Mouse (Mus musculus): ENCODE data around the gene Junb. TPM values are rescaled to one million over a fixed set of nuclear protein-coding genes. Genes with fewer than 3 reads are reported as not detected.

Gene Junb
- polyA plus RNA-seq, 1 experiment from 2014 or later, result 18.4 TPM

DNA sequence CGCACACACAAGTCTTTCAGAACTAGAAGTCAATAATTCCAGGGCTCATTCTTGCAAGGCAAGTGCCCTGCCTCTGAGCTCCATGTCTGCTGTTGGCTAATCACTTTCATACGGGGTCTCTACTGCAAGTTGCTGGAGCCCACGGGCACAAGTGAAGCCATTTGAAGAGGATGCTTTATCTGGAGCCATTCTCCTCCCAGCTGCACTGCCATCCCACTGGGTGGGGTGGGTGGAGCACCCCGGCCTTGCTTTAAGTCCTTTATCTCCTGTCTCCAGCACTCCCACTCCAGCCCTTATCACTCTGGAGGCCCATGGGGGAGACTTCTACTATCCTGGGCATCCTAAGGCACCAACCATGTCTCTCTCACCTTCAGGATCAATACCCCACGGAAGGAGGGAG, 7.6 kb downstream of the Junb start:
- Histone ChIP-seq H3K36me3 (ENCODE audit: control insufficient read depth, insufficient read depth, low read length) (peaks cover 45% of the 10 kb centered on the region), H3K4me3 (ENCODE audit: low read depth, low read length) (peak overlapping the region; percentile 73), H3K9me3 (ENCODE audit: control insufficient read depth, low read length) (no peaks in the 10 kb centered on the region), H3K4me2 (ENCODE audit: low read depth, low read length) (peak overlapping the region; percentile 94), H3K27ac (replicated peaks; ENCODE audit: low read depth, low read length) (no peak overlapping the region), H3K27me3 (replicated peaks; ENCODE audit: control insufficient read depth, insufficient read depth, low read length) (no peaks in the 10 kb centered on the region), H3K4me1 (ENCODE audit: control insufficient read depth, insufficient read depth, low read length) (peaks cover 21% of the 10 kb centered on the region), H3K9ac (ENCODE audit: low read depth, low read length) (peak overlapping the region; percentile 86)
- ATAC-seq (ENCODE audit: low read depth) (no peak), DNase-seq (ENCODE audit: low spot score) (no peak)
- 51% methylated on average over 5 of the region's 5 CpGs for WGBS

DNA sequence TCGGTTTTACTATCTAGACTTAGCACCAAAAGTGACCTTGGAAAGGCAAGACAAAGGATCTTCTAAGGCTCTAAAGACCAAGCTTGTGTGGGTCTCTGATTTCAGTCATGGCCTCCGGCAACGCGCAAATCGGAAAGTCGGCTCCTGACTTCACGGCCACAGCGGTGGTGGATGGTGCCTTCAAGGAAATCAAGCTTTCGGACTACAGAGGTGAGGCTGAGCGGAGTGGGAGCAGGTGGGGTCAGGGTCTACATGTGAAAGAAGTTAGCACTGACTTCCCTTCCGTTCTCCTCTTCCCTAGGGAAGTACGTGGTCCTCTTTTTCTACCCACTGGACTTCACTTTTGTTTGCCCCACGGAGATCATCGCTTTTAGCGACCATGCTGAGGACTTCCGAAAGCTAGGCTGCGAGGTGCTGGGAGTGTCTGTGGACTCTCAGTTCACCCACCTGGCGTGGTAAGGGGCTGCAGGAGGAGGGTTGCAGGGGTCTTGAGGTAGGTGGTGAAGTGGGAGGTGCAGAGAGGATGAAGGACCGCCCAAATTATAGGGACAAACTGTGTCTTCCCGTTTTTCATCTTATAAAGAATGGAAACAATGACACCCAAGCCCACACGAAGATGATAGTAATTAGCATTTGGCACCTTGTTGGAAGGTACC, 8.3 kb downstream of the Junb start:
- WGBS, result 6% methylated on average over 21 of the region's 21 CpGs
- Histone ChIP-seq H3K9me3 (ENCODE audit: control insufficient read depth, low read length) (no peaks in the 10 kb centered on the region), H3K36me3 (ENCODE audit: control insufficient read depth, insufficient read depth, low read length) (peaks cover 45% of the 10 kb centered on the region), H3K27ac (replicated peaks; ENCODE audit: low read depth, low read length) (peak overlapping the region; percentile 78), H3K9ac (ENCODE audit: low read depth, low read length) (peak overlapping the region; percentile 86), H3K27me3 (replicated peaks; ENCODE audit: control insufficient read depth, insufficient read depth, low read length) (no peaks in the 10 kb centered on the region), H3K4me2 (ENCODE audit: low read depth, low read length) (peak overlapping the region; percentile 94), H3K4me3 (ENCODE audit: low read depth, low read length) (peak overlapping the region; percentile 73), H3K4me1 (ENCODE audit: control insufficient read depth, insufficient read depth, low read length) (peaks cover 20% of the 10 kb centered on the region)
- DNase-seq (ENCODE audit: low spot score) (no peak), ATAC-seq (ENCODE audit: low read depth) (no peak)

DNA sequence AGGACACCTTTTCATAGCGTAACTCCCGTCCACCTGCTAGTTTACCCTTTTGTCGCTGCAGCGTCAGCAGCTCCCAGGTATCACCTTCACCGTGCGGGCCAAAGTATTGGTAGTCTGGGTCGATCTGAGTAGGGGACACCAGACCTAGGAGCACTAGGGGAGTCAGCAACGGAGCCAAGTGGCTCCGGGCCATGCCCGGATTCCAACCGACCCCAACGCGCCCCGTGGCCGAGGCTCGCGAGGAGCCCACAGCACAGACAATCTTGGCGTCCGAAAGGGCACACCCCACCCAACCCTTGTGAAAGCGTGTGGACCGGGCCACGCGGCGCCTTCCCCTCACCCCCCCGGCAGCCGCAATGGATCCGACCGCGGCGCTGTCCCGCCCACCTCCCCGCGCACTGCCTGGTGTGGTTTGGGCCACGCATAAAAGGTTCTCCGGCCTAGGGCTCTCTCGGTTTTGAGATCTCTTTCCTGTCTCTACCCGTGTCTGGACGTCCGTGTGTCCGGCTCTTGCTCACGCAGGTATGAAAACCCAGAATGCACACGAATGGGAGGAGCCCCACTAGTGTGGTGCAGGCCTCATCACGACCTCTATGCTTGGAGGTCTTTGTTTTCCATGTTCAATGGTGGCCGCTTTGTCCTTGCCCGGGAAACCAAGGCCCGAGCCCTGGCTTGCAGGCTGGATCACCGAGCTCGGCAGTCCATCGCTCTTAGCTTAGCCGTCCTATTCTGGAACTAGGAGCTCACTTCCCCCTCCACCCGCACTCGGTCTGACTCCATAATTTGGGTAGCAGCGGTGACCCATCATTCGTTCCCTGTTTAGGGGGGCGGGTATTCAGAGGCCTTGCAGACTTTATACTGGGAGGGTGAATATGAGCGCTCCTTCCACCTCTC, 9.0 kb downstream of the Junb start, which contains the start of the genes Gm49661, Prdx2 and Rnaseh2a:
TSS of gene Gm49661 (minus strand) at position 193 of the 894 bp plus-strand sequence.
TSS of gene Prdx2 (plus strand) at position 347 of the 894 bp plus-strand sequence.
TSS of gene Rnaseh2a (minus strand) at position 527 of the 894 bp plus-strand sequence.
- WGBS, result under 1% methylated on average over 41 of the region's 56 CpGs
- Histone ChIP-seq H3K27ac (replicated peaks; ENCODE audit: low read depth, low read length) (peak within 1 kb of the TSS; percentile 78), H3K4me1 (ENCODE audit: control insufficient read depth, insufficient read depth, low read length) (peaks cover 23% of the 10 kb centered on the region), H3K36me3 (ENCODE audit: control insufficient read depth, insufficient read depth, low read length) (peaks cover 37% of the 10 kb centered on the region), H3K4me3 (ENCODE audit: low read depth, low read length) (peak within 1 kb of the TSS; percentile 73), H3K27me3 (replicated peaks; ENCODE audit: control insufficient read depth, insufficient read depth, low read length) (no peaks in the 10 kb centered on the region), H3K9ac (ENCODE audit: low read depth, low read length) (peak within 1 kb of the TSS; percentile 86), H3K9me3 (ENCODE audit: control insufficient read depth, low read length) (no peaks in the 10 kb centered on the region), H3K4me2 (ENCODE audit: low read depth, low read length) (peak within 1 kb of the TSS; percentile 94)
- ATAC-seq (ENCODE audit: low read depth) (peak; percentile 78), DNase-seq (ENCODE audit: low spot score) (peak; percentile 85)

DNA sequence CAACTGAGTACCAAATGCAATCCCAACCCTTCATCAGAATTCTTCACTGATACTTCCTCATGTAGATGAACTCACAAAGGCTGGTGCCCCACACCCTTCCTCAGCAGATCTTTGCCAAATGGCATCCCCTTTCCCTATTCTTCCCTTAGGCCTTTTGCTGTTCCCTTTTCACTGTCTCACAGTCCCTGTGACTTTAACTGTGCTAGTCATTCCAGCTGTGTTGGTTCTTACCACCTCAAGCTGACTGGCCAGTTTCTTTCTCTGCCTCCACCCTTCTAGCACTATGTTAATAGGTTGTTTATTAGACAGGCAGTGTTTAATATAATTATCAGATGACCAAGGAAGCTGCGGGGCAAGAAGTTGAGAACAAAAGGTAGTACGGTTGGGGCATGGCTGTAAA, 9.9 kb downstream of the Junb start:
- Histone ChIP-seq H3K27ac (replicated peaks; ENCODE audit: low read depth, low read length) (peak overlapping the region; percentile 78), H3K36me3 (ENCODE audit: control insufficient read depth, insufficient read depth, low read length) (peaks cover 29% of the 10 kb centered on the region), H3K27me3 (replicated peaks; ENCODE audit: control insufficient read depth, insufficient read depth, low read length) (no peaks in the 10 kb centered on the region), H3K4me1 (ENCODE audit: control insufficient read depth, insufficient read depth, low read length) (peaks cover 23% of the 10 kb centered on the region), H3K4me3 (ENCODE audit: low read depth, low read length) (peak overlapping the region; percentile 73), H3K4me2 (ENCODE audit: low read depth, low read length) (peak overlapping the region; percentile 94), H3K9ac (ENCODE audit: low read depth, low read length) (peak overlapping the region; percentile 86), H3K9me3 (ENCODE audit: control insufficient read depth, low read length) (no peaks in the 10 kb centered on the region)
- 18% methylated on average over 2 of the region's 2 CpGs for WGBS
- DNase-seq (ENCODE audit: low spot score) (no peak), ATAC-seq (ENCODE audit: low read depth) (no peak)

DNA sequence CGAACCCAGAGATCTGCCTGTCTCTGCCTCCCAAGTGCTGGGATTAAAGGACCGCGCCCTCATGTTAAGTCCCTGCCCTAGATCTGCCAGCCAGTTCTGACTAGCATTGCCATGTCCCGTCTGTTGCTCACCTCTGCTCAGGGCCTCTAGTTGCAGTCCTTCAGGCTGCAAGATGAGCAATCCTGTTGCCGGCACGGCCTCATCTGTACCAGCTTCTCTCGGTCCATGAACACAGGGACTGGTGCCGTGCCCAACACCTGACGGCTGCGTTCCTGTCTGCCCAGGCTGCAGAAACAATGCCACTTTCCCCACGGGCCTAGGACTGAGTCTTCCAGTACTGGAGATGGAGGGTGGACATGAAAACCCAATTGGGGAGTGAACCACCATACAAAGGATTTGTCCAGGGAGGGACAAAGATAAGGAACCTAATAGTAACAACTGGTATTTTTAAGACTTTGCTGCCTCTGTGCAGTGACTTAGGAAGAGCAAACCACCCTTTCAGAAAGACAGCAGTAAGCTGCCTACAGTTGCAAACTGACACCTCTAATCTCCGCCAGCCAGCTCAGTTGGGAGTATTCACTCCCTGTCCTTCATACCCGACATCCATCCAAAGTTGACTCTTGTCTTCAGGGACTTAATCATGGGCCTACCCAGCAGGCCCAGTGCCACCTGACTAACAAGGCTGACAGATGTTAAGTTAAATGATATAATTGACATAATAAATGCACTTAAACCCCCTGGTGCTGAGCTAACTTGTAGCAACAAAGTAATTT, 10.8 kb downstream of the Junb start:
- peak overlapping the region; percentile 94; the same call in 1 of the 2 replicates for H3K4me2 ChIP-seq (ENCODE audit: low read depth, low read length)
- no peak overlapping the region for H3K9ac ChIP-seq (ENCODE audit: low read depth, low read length)

GRCm38 (mm10) chr8:84966603-84967002, 11.9 kb downstream of the Junb start:
- H3K9ac ChIP-seq (ENCODE audit: low read depth, low read length), result no peak overlapping the region
- H3K27me3 ChIP-seq (replicated peaks; ENCODE audit: control insufficient read depth, insufficient read depth, low read length), result no peaks in the 10 kb centered on the region
- no peak for DNase-seq (ENCODE audit: low spot score)
- ATAC-seq (ENCODE audit: low read depth), result no peak
- no peak overlapping the region for H3K27ac ChIP-seq (replicated peaks; ENCODE audit: low read depth, low read length)
- peak overlapping the region; percentile 83 for H3K4me2 ChIP-seq (ENCODE audit: low read depth, low read length)
- H3K4me3 ChIP-seq (ENCODE audit: low read depth, low read length), result 0 out of 2 replicates have a peak overlapping the region, but pooled peaks have one; percentile 53
- H3K4me1 ChIP-seq (ENCODE audit: control insufficient read depth, insufficient read depth, low read length), result peaks cover 23% of the 10 kb centered on the region
- H3K9me3 ChIP-seq (ENCODE audit: control insufficient read depth, low read length), result no peaks in the 10 kb centered on the region
- H3K36me3 ChIP-seq (ENCODE audit: control insufficient read depth, insufficient read depth, low read length), result peaks cover 15% of the 10 kb centered on the region
- 53% methylated on average over 3 of the region's 3 CpGs for WGBS

More for the DNA sequence above, 10.8 kb downstream of the Junb start:
- peaks cover 21% of the 10 kb centered on the region for H3K36me3 ChIP-seq (ENCODE audit: control insufficient read depth, insufficient read depth, low read length)
- DNase-seq (ENCODE audit: low spot score) (no peak), ATAC-seq (ENCODE audit: low read depth) (no peak)
- no peaks in the 10 kb centered on the region for H3K9me3 ChIP-seq (ENCODE audit: control insufficient read depth, low read length)
- H3K27me3 ChIP-seq (replicated peaks; ENCODE audit: control insufficient read depth, insufficient read depth, low read length), result no peaks in the 10 kb centered on the region
- no peak overlapping the region; the same call in 1 of the 2 replicates for H3K4me3 ChIP-seq (ENCODE audit: low read depth, low read length)
- H3K27ac ChIP-seq (replicated peaks; ENCODE audit: low read depth, low read length), result no peak overlapping the region
- 87% methylated on average over 13 of the region's 13 CpGs for WGBS
- peaks cover 23% of the 10 kb centered on the region for H3K4me1 ChIP-seq (ENCODE audit: control insufficient read depth, insufficient read depth, low read length)

DNA sequence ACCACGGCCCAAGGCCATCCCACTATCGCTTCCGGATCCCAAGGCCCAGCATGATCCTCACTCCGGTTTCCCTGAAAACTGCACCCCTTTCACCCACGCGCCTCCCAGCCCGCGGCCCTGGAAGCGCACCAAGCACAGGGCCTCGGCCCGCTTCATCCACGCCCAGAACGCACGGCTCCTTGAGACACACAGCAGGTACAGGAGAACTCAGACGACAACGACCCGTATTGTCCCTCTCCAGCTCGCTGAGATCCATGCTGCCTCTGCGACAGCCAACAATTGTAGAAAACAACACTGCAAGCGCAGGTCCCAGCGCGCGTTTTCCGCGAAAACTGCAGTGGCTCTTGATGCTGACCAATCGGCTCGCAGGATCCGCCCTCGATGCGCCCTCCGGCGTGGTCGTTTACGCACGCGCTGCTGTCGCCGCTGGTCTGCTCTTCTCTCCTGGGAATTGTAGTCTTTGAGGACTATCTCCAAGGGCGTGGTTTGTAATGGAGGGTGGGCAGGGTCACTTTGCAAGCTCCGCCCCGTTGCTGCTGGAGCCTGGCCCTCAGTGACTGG, 12.7 kb downstream of the Junb start:
- no peaks in the 10 kb centered on the region for H3K9me3 ChIP-seq (ENCODE audit: control insufficient read depth, low read length)
- peaks cover 12% of the 10 kb centered on the region for H3K36me3 ChIP-seq (ENCODE audit: control insufficient read depth, insufficient read depth, low read length)
- H3K9ac ChIP-seq (ENCODE audit: low read depth, low read length), result peak overlapping the region; percentile 63
- H3K4me3 ChIP-seq (ENCODE audit: low read depth, low read length), result peak overlapping the region; percentile 53
- H3K27ac ChIP-seq (replicated peaks; ENCODE audit: low read depth, low read length), result peak overlapping the region; percentile 53
- no peaks in the 10 kb centered on the region for H3K27me3 ChIP-seq (replicated peaks; ENCODE audit: control insufficient read depth, insufficient read depth, low read length)
- peak; percentile 99 for DNase-seq (ENCODE audit: low spot score)
- H3K4me2 ChIP-seq (ENCODE audit: low read depth, low read length), result peak overlapping the region; percentile 83
- WGBS, result 0% methylated on average over 35 of the region's 41 CpGs
- peak; percentile 87 for ATAC-seq (ENCODE audit: low read depth)
- peaks cover 20% of the 10 kb centered on the region for H3K4me1 ChIP-seq (ENCODE audit: control insufficient read depth, insufficient read depth, low read length)

DNA sequence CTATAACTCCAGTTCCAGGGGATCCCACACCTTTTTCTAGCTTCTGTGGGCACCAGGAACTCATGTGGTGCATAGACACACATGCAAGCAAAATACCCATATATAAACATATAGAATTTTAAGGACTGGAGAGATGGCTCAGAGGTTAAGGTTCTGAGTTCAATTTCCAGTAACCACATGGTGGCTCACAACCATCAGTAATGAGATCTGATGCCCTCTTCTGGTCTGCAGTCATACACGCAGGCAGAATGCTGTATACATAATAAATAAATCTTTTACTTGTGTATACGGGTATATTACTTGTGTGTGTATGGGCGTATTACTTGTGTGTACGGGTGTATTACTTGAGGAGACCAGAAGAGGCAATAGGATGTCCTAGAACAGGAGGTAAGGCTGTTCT, 14.6 kb downstream of the Junb start:
- ATAC-seq (ENCODE audit: low read depth) (no peak), DNase-seq (ENCODE audit: low spot score) (no peak)
- Histone ChIP-seq H3K9ac (ENCODE audit: low read depth, low read length) (no peak overlapping the region), H3K4me1 (ENCODE audit: control insufficient read depth, insufficient read depth, low read length) (peaks cover 15% of the 10 kb centered on the region; the same call in 1 of the 2 replicates), H3K9me3 (ENCODE audit: control insufficient read depth, low read length) (no peaks in the 10 kb centered on the region), H3K27me3 (replicated peaks; ENCODE audit: control insufficient read depth, insufficient read depth, low read length) (no peaks in the 10 kb centered on the region), H3K4me2 (ENCODE audit: low read depth, low read length) (no peak overlapping the region), H3K4me3 (ENCODE audit: low read depth, low read length) (no peak overlapping the region), H3K27ac (replicated peaks; ENCODE audit: low read depth, low read length) (no peak overlapping the region), H3K36me3 (ENCODE audit: control insufficient read depth, insufficient read depth, low read length) (peaks cover 14% of the 10 kb centered on the region; the same call in 1 of the 2 replicates)
- 86% methylated on average over 4 of the region's 4 CpGs for WGBS

Data from embryonic facial prominence, embryonic 14.5 days (tissue).